Mouse (Mus musculus): ENCODE data around the gene Fxr1. TPM values are rescaled to one million over a fixed set of nuclear protein-coding genes. Genes with fewer than 3 reads are reported as not detected.

Gene Fxr1
- total RNA-seq, 1 experiment from 2014 or later = 281 TPM

Other genes with a start within 250 kb of the Fxr1 start
- 123 to 199 TPM (median 133 TPM) in 3 replicates for gene Ttc14, start 220.1 kb upstream of the Fxr1 start, total RNA-seq (2017)
- gene Ccdc39, start 175.6 kb upstream of the Fxr1 start, total RNA-seq (2017) = 0.19 to 0.67 TPM (median 0.32 TPM) in 3 replicates
- 61.8 to 160 TPM (median 77.5 TPM) in 3 replicates for gene Dnajc19, start 61.4 kb downstream of the Fxr1 start, total RNA-seq (2017)

Data from monocyte, adult 5-6 weeks (primary cell).